Mouse (Mus musculus) c-Kit-positive CD71-positive TER-119-positive erythroid progenitor cells, embryonic 14.5 days (primary cell): ENCODE results near the gene Trp73.

Experiments used
- DNase-seq: peaks from one replicate; pipeline ENCODE4 v3.0.0-alpha.2; 2013; ENCODE audit warnings: low spot score

Gene Trp73

DNA sequence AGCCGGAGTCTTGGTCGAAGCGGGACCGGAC, at the start of gene Trp73:
Gene Trp73 (minus strand): TSS at position 27 of the 31 bp plus-strand sequence.
- DNase-seq: no peak

DNA sequence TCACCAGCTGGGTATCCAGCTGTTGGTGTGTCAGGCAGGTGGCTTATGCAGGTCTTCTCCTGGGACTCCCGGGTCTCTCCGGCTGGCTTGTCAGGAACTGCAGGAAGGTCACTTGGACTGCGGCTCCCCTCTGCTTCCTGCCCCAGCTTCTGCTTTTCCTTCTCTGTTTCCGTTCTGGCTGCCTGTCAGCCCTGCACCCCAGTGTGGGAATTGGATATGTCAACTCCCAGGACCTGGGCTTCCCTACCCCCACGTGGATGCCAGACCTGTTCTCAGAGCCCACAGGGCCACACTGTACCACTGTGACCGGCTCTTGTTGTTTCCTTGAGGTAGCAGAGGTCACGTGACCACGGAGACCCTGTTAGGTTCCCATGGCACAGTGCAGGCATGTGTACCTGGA, 48.9 kb upstream of the Trp73 start:
- DNase-seq: no peak

- no peak for DNase-seq
Measured at GRCm38 (mm10) chr4:154186002-154186537, 46.1 kb upstream of the Trp73 start.

DNA sequence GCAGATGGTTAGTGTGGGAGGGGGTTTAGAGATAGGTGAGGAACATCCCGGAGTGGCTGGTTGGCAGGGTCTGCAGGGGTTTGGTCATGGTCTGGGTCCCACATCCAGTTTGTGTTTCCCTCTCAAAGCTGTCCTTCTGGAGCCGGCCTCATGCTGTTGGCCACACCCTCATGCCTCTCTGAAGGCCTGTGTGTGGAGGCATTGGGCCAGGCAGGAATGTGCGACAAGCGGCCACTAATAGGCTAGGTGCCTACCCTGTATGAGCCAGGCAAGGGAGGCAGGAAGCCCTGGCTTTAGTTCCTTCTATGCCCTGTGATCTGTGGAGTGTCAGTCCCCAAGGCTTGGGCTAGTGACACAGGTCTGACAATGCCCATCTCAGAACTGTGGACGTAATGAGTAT, 45.0 kb upstream of the Trp73 start:
- DNase-seq: no peak

DNA sequence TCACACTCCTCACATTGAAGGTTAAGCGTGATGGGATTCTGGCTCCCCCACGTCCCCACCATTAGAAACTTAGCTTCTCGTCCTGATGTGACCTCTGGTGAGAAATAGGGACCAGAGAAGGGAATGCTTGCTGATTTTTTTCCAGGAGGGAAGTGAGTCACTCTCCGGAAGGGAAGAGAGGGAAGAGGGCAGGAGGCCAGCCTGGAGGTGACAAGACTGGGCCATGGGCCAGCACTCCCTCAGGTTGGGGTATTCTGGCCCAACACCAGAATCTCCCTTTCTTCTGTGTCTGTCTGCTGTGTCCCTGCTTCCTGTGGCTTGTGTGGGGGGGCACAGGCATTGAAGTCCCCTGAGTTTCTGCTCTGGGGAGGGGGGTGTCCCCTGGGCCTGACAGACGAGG, 43.6 kb upstream of the Trp73 start:
- no peak for DNase-seq

- no peak for DNase-seq
Measured at GRCm38 (mm10) chr4:154181001-154181400, 41.0 kb upstream of the Trp73 start.

- DNase-seq: no peak
Measured at GRCm38 (mm10) chr4:154177257-154177656, 37.2 kb upstream of the Trp73 start.

- no peak for DNase-seq
Measured at GRCm38 (mm10) chr4:154171931-154172604, 32.1 kb upstream of the Trp73 start.

- no peak for DNase-seq
Measured at GRCm38 (mm10) chr4:154171151-154171930, 31.3 kb upstream of the Trp73 start.

GRCm38 (mm10) chr4:154170506-154171150, 30.6 kb upstream of the Trp73 start, which contains the start of gene Megf6:
Gene Megf6, plus strand, starts transcription at chr4:154170730.
- DNase-seq: no peak

DNA sequence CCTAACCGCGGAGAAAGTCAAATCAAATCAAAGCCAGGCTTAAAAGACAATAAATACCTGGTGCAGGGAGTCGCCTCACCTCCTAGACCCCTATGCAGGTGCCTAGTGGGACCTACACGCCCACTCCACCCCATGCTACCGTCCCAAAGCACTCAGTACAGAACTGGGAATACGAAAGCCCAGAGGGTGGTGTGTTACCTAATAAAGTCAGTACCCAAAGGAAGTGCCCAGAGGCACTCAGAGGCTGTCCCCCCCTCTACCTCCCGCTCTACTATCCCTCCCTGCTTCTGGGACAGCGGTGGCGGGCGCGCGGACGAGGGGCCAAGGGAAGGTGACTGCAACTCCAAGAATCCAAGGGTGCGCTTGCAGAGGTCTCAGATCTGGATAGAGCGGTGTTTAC, 30.0 kb upstream of the Trp73 start:
- DNase-seq: no peak

DNA sequence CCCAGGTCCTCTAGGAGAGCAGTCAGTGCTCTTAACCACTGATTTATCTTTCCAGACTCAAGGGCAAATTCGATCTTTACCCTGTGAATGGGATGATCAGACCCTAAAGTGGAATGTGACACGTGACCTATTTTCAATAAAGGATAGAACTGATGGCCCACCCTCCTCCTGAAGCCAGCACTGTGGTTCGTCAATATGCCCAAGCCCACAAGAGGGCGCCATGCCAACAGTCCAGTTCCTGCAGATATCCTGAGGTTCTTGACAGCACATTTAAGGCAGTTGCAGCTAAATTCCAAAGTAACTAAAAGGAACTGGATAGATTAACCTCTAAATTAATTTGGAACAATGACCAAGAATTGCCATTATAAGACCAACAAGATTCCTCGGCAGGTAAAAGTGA, 27.0 kb upstream of the Trp73 start:
- DNase-seq: peak; percentile 30

DNA sequence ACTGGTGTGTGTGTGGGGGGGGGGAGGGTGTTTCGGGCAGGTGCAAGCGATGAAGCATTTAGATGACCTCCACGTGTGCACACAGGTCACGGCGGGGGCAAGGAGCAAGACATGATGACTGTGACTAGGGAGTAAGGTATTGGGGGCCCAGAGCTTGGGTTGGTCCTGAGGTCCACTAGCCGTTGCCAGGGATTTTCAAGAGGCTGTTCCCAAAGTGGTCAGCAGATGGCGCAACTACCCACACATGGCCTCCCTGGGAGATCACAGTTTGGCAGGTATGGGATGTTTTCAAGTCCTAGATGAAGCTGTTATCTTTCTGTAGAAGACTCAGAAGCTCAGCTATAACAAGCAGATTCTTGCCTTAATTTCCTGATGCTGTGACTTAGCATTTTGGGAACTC, 23.3 kb upstream of the Trp73 start:
- peak; percentile 74 for DNase-seq

GRCm38 (mm10) chr4:154160538-154161390, 20.8 kb upstream of the Trp73 start, which contains the start of gene Tprgl:
Gene Tprgl, minus strand, starts transcription at chr4:154160666.
- peak; percentile 93 for DNase-seq

DNA sequence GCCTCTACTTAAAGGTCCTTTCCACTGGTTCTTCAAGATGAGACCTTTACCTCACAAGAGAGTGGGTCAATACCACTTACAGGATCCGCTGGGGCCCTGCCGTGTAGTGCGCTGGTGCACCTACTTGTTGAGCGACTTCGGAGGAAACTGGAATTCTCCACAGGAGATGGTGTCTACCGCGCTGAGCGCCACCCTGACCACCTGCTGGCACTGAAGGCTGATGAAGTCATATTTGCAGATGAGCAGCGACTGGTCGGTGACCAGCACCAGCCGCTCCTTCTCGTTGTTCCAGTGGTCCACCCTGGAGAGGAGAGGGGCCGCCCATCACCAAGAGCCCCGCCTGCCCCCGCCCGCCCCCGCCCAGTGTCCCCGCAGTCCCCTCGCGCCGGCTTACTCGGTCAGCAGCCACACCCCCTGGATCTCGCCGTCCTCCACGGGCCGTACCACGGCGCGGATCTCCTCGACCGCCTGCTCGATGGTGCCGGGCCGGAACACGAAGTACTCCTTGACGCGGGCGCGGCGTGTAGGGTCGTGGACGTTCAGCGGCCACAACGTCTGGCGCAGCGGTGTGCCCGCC, 20.0 kb upstream of the Trp73 start:
- peak; percentile 45 for DNase-seq

- peak; percentile 91 for DNase-seq
Measured at GRCm38 (mm10) chr4:154159002-154159401, 19.0 kb upstream of the Trp73 start.

GRCm38 (mm10) chr4:154157970-154158662, 18.1 kb upstream of the Trp73 start:
- no peak for DNase-seq

DNA sequence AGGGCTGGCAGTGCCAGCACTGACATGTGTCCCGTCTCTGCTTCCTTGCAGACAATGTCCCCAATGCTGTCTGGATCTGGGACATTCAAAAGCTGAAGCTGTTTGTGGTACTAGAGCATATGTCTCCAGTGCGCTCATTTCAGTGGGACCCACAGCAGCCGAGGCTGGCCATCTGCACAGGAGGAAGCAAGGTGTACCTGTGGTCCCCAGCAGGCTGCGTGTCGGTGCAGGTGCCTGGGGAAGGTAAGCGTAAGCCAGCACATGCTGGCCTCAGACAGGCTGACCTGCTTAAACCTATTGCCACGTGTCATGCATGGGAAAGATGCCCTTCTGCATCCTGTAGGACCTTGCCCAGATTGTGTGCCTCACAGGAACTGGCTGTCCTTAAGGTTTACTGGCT, 16.0 kb upstream of the Trp73 start:
- DNase-seq: no peak

DNA sequence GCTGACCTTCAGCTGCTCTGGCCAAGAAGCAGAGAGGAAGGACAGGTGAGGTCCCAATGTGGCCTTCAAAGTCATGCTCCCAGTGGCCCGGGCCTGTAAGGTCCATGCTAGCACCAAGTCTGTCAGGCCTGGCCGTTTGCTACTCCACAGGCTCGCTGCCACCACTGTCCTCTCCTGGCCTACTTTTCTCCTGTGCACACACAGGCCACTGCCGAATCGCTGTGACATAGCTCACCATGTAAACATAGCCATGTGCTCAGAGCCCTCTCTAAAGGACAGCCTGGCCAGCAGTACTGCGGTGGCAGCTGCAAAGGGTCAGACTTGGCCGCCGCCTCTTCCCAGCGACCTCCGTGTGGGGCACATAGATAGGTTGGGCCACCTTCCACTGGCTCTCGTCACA, 14.1 kb upstream of the Trp73 start:
- DNase-seq: no peak

GRCm38 (mm10) chr4:154146342-154146741, 6.3 kb upstream of the Trp73 start:
- no peak for DNase-seq

GRCm38 (mm10) chr4:154144712-154145111, 4.7 kb upstream of the Trp73 start:
- DNase-seq: no peak
